Mouse (Mus musculus) spleen, adult 2 months (tissue): ENCODE measurements around the gene Tyro3.

Experiments
- CTCF ChIP-seq: fragments of 200-500 bp; IDR thresholded peaks from 2 replicates; pipeline ENCODE4 v1.5.1; 2011; ENCODE audit warnings: mild to moderate bottlenecking, inconsistent platforms; ENCODE audit not compliant: insufficient read depth, insufficient read length, insufficient replicate concordance; ENCODE audit errors: extremely low read depth
- POLR2A ChIP-seq: fragments of 200-500 bp; IDR thresholded peaks from 2 replicates; pipeline ENCODE4 v1.6.1; 2011; ENCODE audit warnings: low read depth, low read length, inconsistent platforms

- TF ChIP-seq CTCF (no peak), POLR2A (no peak)
Measured at GRCm38 (mm10) chr2:119804776-119805175, 7.2 kb downstream of the Tyro3 start.
